Mouse (Mus musculus) urinary bladder, postnatal 14 days (tissue): ENCODE results near the gene Yap1.
A peak's percentile ranks its signal among the peaks of the same experiment; 100 is the strongest.

Experiments used
- DNase-seq: peaks from one replicate; pipeline ENCODE4 v3.0.0; 2021; ENCODE audit warnings: low spot score

Gene Yap1

GRCm38 (mm10) chr9:8004370-8004991 is at the start of gene Yap1:
Yap1 (minus strand) TSS chr9:8004596.
- peak; percentile 91 for DNase-seq

- DNase-seq: no peak
Observed at GRCm38 (mm10) chr9:8043044-8043387, 38.6 kb upstream of the Yap1 start.

- DNase-seq: peak; percentile 96
Observed at GRCm38 (mm10) chr9:8042338-8043043, 38.1 kb upstream of the Yap1 start, which contains the start of gene Cfap300. Cfap300 (minus strand) TSS chr9:8042823.

- DNase-seq: peak; percentile 30
Observed at GRCm38 (mm10) chr9:8035546-8035945, 31.1 kb upstream of the Yap1 start.

GRCm38 (mm10) chr9:8035091-8035490 is 30.7 kb upstream of the Yap1 start:
- no peak for DNase-seq

GRCm38 (mm10) chr9:8034143-8034542 is 29.7 kb upstream of the Yap1 start:
- no peak for DNase-seq

- peak; percentile 12 for DNase-seq
Observed at GRCm38 (mm10) chr9:8032847-8033246, 28.5 kb upstream of the Yap1 start.

- DNase-seq: no peak
Observed at GRCm38 (mm10) chr9:8018609-8019008, 14.2 kb upstream of the Yap1 start.

- no peak for DNase-seq
Observed at GRCm38 (mm10) chr9:8017253-8017913, 13.0 kb upstream of the Yap1 start.

GRCm38 (mm10) chr9:8003301-8004271 is 810 bp downstream of the Yap1 start:
- peak; percentile 70 for DNase-seq

- DNase-seq: no peak
Observed at GRCm38 (mm10) chr9:8002806-8003205, 1.6 kb downstream of the Yap1 start.

GRCm38 (mm10) chr9:8001352-8001751 is 3.0 kb downstream of the Yap1 start:
- DNase-seq: no peak

GRCm38 (mm10) chr9:7994275-7994674 is 10.1 kb downstream of the Yap1 start:
- DNase-seq: no peak

GRCm38 (mm10) chr9:7992651-7993050 is 11.7 kb downstream of the Yap1 start:
- DNase-seq: peak; percentile 29

- no peak for DNase-seq
Observed at GRCm38 (mm10) chr9:7990897-7991296, 13.5 kb downstream of the Yap1 start.

GRCm38 (mm10) chr9:7987119-7987518 is 17.3 kb downstream of the Yap1 start:
- DNase-seq: no peak

GRCm38 (mm10) chr9:7984287-7984686 is 20.1 kb downstream of the Yap1 start:
- DNase-seq: no peak

GRCm38 (mm10) chr9:7983665-7984064 is 20.7 kb downstream of the Yap1 start:
- no peak for DNase-seq

GRCm38 (mm10) chr9:7980162-7980561 is 24.2 kb downstream of the Yap1 start:
- DNase-seq: no peak

- no peak for DNase-seq
Observed at GRCm38 (mm10) chr9:7979153-7979916, 25.1 kb downstream of the Yap1 start.

- DNase-seq: no peak
Observed at GRCm38 (mm10) chr9:7978502-7978901, 25.9 kb downstream of the Yap1 start.
